Mouse (Mus musculus): ENCODE measurements around the gene Inpp5a. TPM values are rescaled to one million over a fixed set of nuclear protein-coding genes. Genes with fewer than 3 reads are reported as not detected.

The Inpp5a gene
- total RNA-seq, 1 experiment from 2014 or later = 10.0 TPM

- ATAC-seq (replicated peaks; ENCODE audit: insufficient number of reproducible peaks, low FRiP score, low TSS enrichment, poor library complexity, severe bottlenecking) = no peak
Measured at GRCm38 (mm10) chr7:139582595-139582994, 193.7 kb downstream of the Inpp5a start, which contains the start of gene Nkx6-2. Gene Nkx6-2 (minus strand): TSS chr7:139582797.

GRCm38 (mm10) chr7:139583094-139583737, 194.3 kb downstream of the Inpp5a start:
- no peak for ATAC-seq (replicated peaks; ENCODE audit: insufficient number of reproducible peaks, low FRiP score, low TSS enrichment, poor library complexity, severe bottlenecking)

- no peak for ATAC-seq (replicated peaks; ENCODE audit: insufficient number of reproducible peaks, low FRiP score, low TSS enrichment, poor library complexity, severe bottlenecking)
Measured at GRCm38 (mm10) chr7:139584221-139585175, 195.6 kb downstream of the Inpp5a start.

- no peak for ATAC-seq (replicated peaks; ENCODE audit: insufficient number of reproducible peaks, low FRiP score, low TSS enrichment, poor library complexity, severe bottlenecking)
Measured at GRCm38 (mm10) chr7:139585183-139585821, 196.4 kb downstream of the Inpp5a start.

GRCm38 (mm10) chr7:139587919-139588318, 199.0 kb downstream of the Inpp5a start:
- no peak for ATAC-seq (replicated peaks; ENCODE audit: insufficient number of reproducible peaks, low FRiP score, low TSS enrichment, poor library complexity, severe bottlenecking)

GRCm38 (mm10) chr7:139590302-139590701, 201.4 kb downstream of the Inpp5a start:
- ATAC-seq (replicated peaks; ENCODE audit: insufficient number of reproducible peaks, low FRiP score, low TSS enrichment, poor library complexity, severe bottlenecking) = no peak

GRCm38 (mm10) chr7:139591311-139591710, 202.4 kb downstream of the Inpp5a start:
- ATAC-seq (replicated peaks; ENCODE audit: insufficient number of reproducible peaks, low FRiP score, low TSS enrichment, poor library complexity, severe bottlenecking) = no peak

GRCm38 (mm10) chr7:139595311-139595710, 206.4 kb downstream of the Inpp5a start:
- no peak for ATAC-seq (replicated peaks; ENCODE audit: insufficient number of reproducible peaks, low FRiP score, low TSS enrichment, poor library complexity, severe bottlenecking)

- no peak for ATAC-seq (replicated peaks; ENCODE audit: insufficient number of reproducible peaks, low FRiP score, low TSS enrichment, poor library complexity, severe bottlenecking)
Measured at GRCm38 (mm10) chr7:139595862-139596261, 207.0 kb downstream of the Inpp5a start.

- no peak for ATAC-seq (replicated peaks; ENCODE audit: insufficient number of reproducible peaks, low FRiP score, low TSS enrichment, poor library complexity, severe bottlenecking)
Measured at GRCm38 (mm10) chr7:139610328-139610727, 221.4 kb downstream of the Inpp5a start.

- no peak for ATAC-seq (replicated peaks; ENCODE audit: insufficient number of reproducible peaks, low FRiP score, low TSS enrichment, poor library complexity, severe bottlenecking)
Measured at GRCm38 (mm10) chr7:139615767-139616766, 227.2 kb downstream of the Inpp5a start.

- ATAC-seq (replicated peaks; ENCODE audit: insufficient number of reproducible peaks, low FRiP score, low TSS enrichment, poor library complexity, severe bottlenecking) = no peak
Measured at GRCm38 (mm10) chr7:139622568-139622967, 233.7 kb downstream of the Inpp5a start.

GRCm38 (mm10) chr7:139625156-139625555, 236.2 kb downstream of the Inpp5a start:
- no peak for ATAC-seq (replicated peaks; ENCODE audit: insufficient number of reproducible peaks, low FRiP score, low TSS enrichment, poor library complexity, severe bottlenecking)

Other genes starting within 250 kb of the Inpp5a start
- gene Lrrc27, start 176.1 kb upstream of the Inpp5a start, total RNA-seq (2017) = 0.53 to 1.3 TPM in 2 of 3 replicates, not detected in the other
- gene Stk32c, start 175.8 kb upstream of the Inpp5a start, total RNA-seq (2017) = 8.6 to 15.5 TPM (median 9.7 TPM) in 3 replicates
- gene Pwwp2b, start 140.6 kb upstream of the Inpp5a start, total RNA-seq (2017) = 1.4 to 4.4 TPM (median 2.5 TPM) in 3 replicates
- not detected in 3 replicates for gene Nkx6-2, start 193.7 kb downstream of the Inpp5a start, total RNA-seq (2017)